Mouse (Mus musculus) ES-E14 (cell line): ENCODE measurements around the gene Lemd2. TPM values are rescaled to one million over a fixed set of nuclear protein-coding genes. Genes with fewer than 3 reads are reported as not detected.

ENCODE experiments used
- DNase-seq: peaks from one replicate; pipeline ENCODE4 v3.0.0-alpha.2; 2013; ENCODE audit warnings: low read depth, low spot score
- H3K27ac ChIP-seq: 2 replicates; pipeline ENCODE4 v1.5.1; 2012; ENCODE audit warnings: low read depth, mild to moderate bottlenecking, low read length, moderate library complexity, mixed read lengths; ENCODE audit not compliant: poor library complexity, insufficient read depth, severe bottlenecking
- H3K36me3 ChIP-seq: 2 replicates; pipeline ENCODE4 v1.6.1; 2012; ENCODE audit warnings: mild to moderate bottlenecking, low read length, moderate library complexity, mixed read lengths; ENCODE audit not compliant: control insufficient read depth, poor library complexity, insufficient read depth, severe bottlenecking
- H3K4me1 ChIP-seq, 2 experiments: fragments of 150-350 bp in 1 of 2; sonication (generic) in 1 of 2; 2 replicates each; pipeline ENCODE4 v1.6.1; 2012; ENCODE audit warnings: low read length in 2 of 2, mild to moderate bottlenecking in 1 of 2, mixed read lengths in 1 of 2; ENCODE audit not compliant: control insufficient read depth in 2 of 2, insufficient read depth in 2 of 2, poor library complexity in 1 of 2
- H3K4me3 ChIP-seq, 2 experiments: fragments of 150-350 bp in 1 of 2; sonication (generic) in 1 of 2; 2 replicates each; pipeline ENCODE4 v1.5.1; 2012; ENCODE audit warnings: low read length in 2 of 2, low read depth in 1 of 2, mild to moderate bottlenecking in 1 of 2, mixed read lengths in 1 of 2; ENCODE audit not compliant: insufficient read depth in 1 of 2, poor library complexity in 1 of 2, severe bottlenecking in 1 of 2
- H3K9ac ChIP-seq: 2 replicates; pipeline ENCODE4 v1.6.1; 2012; ENCODE audit warnings: low read depth, mild to moderate bottlenecking, low read length, mixed read lengths; ENCODE audit not compliant: poor library complexity, insufficient read depth, severe bottlenecking
- H3K9me3 ChIP-seq: fragments of 150-350 bp; sonication (generic); 2 replicates; pipeline ENCODE4 v1.6.1; 2012; ENCODE audit warnings: low read depth, mild to moderate bottlenecking, low read length; ENCODE audit not compliant: control insufficient read depth, insufficient read depth
- CHD2 ChIP-seq: IDR thresholded peaks from 2 replicates; pipeline ENCODE4 v1.6.1; 2014; ENCODE audit warnings: mild to moderate bottlenecking, low read depth, low read length, inconsistent platforms
- HCFC1 ChIP-seq: IDR thresholded peaks from 2 replicates; pipeline ENCODE4 v1.6.1; 2012; ENCODE audit warnings: low read length, inconsistent platforms, borderline replicate concordance; ENCODE audit not compliant: insufficient read depth
- MAFK ChIP-seq: IDR thresholded peaks from 2 replicates; pipeline ENCODE4 v1.6.1; 2014; ENCODE audit warnings: mild to moderate bottlenecking, low read depth, low read length, inconsistent platforms; ENCODE audit not compliant: insufficient read depth
- ZC3H11A ChIP-seq: IDR thresholded peaks from 2 replicates; pipeline ENCODE4 v1.6.1; 2012; ENCODE audit warnings: low read depth, mild to moderate bottlenecking, inconsistent platforms, low read length, borderline replicate concordance
- ZNF384 ChIP-seq: IDR thresholded peaks from 2 replicates; pipeline ENCODE4 v1.6.1; 2012; ENCODE audit warnings: low read depth, low read length, inconsistent platforms
- in situ Hi-C, 2 experiments: fragments of 600-800 bp; cut with MboI; formaldehyde crosslinking; loops; one replicate each; pipeline ENCODE4 v1.15.1; 2025; ENCODE audit warnings: low sequenced_read_pairs in 2 of 2, inconsistent platforms in 1 of 2; ENCODE audit not compliant: unreplicated experiment in 2 of 2
- total RNA-seq: library from RNA; depleted of rRNA; stranded (reverse); fragments of 300-350 nt; gene quantifications from 2 replicates; pipeline ENCODE4 v1.2.3, GENCODE M21; 2012

Lemd2 gene
- total RNA-seq, 1 experiment = 51.8 TPM

- TF ChIP-seq HCFC1 = no peak
- TF ChIP-seq ZNF384 = no peak
- no peak for TF ChIP-seq MAFK
- no peak for TF ChIP-seq CHD2
- TF ChIP-seq ZC3H11A = no peak
- Histone ChIP-seq H3K4me1 (no peaks in the 10 kb centered on the region), H3K27ac (no peak overlapping the region), H3K4me3 (no peak overlapping the region), H3K9ac (no peak overlapping the region), H3K9me3 (no peaks in the 10 kb centered on the region), H3K36me3 (peaks cover 29% of the 10 kb centered on the region; the same call in 1 of the 2 replicates)
- DNase-seq = no peak
- in situ Hi-C loops = loop anchor here in 1 of 2 experiments (25.0 kb wide), 1 partner anchor 316 kb away; the partner anchor contains the start of gene Grm4
These were observed 8.1 kb downstream of the Lemd2 start for GRCm38 (mm10) chr17:27196206-27196605.

GRCm38 (mm10) chr17:27194258-27195185 lies 9.7 kb downstream of the Lemd2 start:
- Histone ChIP-seq H3K36me3 (peaks cover 35% of the 10 kb centered on the region; the same call in 1 of the 2 replicates), H3K4me1 (peaks cover 0 to 2% of the 10 kb centered on the region in 2 experiments; a peak in 1 of 4 replicates), H3K9me3 (no peaks in the 10 kb centered on the region), H3K27ac (no peak overlapping the region), H3K4me3 (no peak overlapping the region), H3K9ac (no peak overlapping the region)
- in situ Hi-C loops = loop anchor here in 1 of 2 experiments (25.0 kb wide), 1 partner anchor 318 kb away; the partner anchor contains the start of gene Grm4
- TF ChIP-seq ZNF384 = no peak
- TF ChIP-seq CHD2 = no peak
- TF ChIP-seq HCFC1 = no peak
- no peak for TF ChIP-seq ZC3H11A
- no peak for TF ChIP-seq MAFK
- DNase-seq = no peak

- Histone ChIP-seq H3K9me3 (no peaks in the 10 kb centered on the region), H3K36me3 (peaks cover 30% of the 10 kb centered on the region; the same call in 1 of the 2 replicates), H3K9ac (no peak overlapping the region), H3K27ac (no peak overlapping the region), H3K4me1 (peaks cover 0 to 2% of the 10 kb centered on the region in 2 experiments; a peak in 1 of 4 replicates), H3K4me3 (no peak overlapping the region)
- TF ChIP-seq HCFC1 (no peak), ZC3H11A (no peak), CHD2 (no peak), MAFK (no peak), ZNF384 (no peak)
- DNase-seq = no peak
- in situ Hi-C loops = loop anchor here in 1 of 2 experiments (25.0 kb wide), 1 partner anchor 320 kb away; the partner anchor contains the start of gene Grm4
These were observed 12.5 kb downstream of the Lemd2 start for GRCm38 (mm10) chr17:27191804-27192203.

- TF ChIP-seq CHD2 (no peak), MAFK (no peak), HCFC1 (no peak), ZC3H11A (no peak), ZNF384 (no peak)
- Histone ChIP-seq H3K4me1 (peaks cover 0 to 2% of the 10 kb centered on the region in 2 experiments; a peak in 1 of 4 replicates), H3K9ac (no peak overlapping the region), H3K9me3 (no peaks in the 10 kb centered on the region), H3K27ac (no peak overlapping the region), H3K36me3 (peaks cover 30% of the 10 kb centered on the region; the same call in 1 of the 2 replicates), H3K4me3 (no peak overlapping the region)
- in situ Hi-C loops = loop anchor here in 1 of 2 experiments (25.0 kb wide), 1 partner anchor 321 kb away; the partner anchor contains the start of gene Grm4
- DNase-seq = no peak
These were observed 13.1 kb downstream of the Lemd2 start for GRCm38 (mm10) chr17:27191189-27191588.
